Mouse (Mus musculus): ENCODE measurements around the gene Smg8.
"Not testable (repeated sequence)": the region's sequence is repeated elsewhere in the genome, so short reads cannot be mapped to it uniquely, and the experiment has no call there.

Smg8 gene

GRCm38 (mm10) chr11:87086290-87086984 is at the start of gene Smg8:
Smg8 (minus strand) TSS chr11:87086774.
- DNase-seq (ENCODE audit: low spot score), result peak; percentile 70

GRCm38 (mm10) chr11:87136233-87136632 is 49.7 kb upstream of the Smg8 start:
- DNase-seq (ENCODE audit: low spot score), result no peak

- DNase-seq (ENCODE audit: low spot score), result peak; percentile 76
Measured at GRCm38 (mm10) chr11:87126824-87127816, 40.5 kb upstream of the Smg8 start, which contains the start of gene Trim37. Trim37 (plus strand) TSS chr11:87127077.

GRCm38 (mm10) chr11:87126281-87126823 is 39.8 kb upstream of the Smg8 start:
- DNase-seq (ENCODE audit: low spot score), result no peak

GRCm38 (mm10) chr11:87125562-87125961 is 39.0 kb upstream of the Smg8 start:
- no peak for DNase-seq (ENCODE audit: low spot score)

- DNase-seq (ENCODE audit: low spot score), result no peak
Measured at GRCm38 (mm10) chr11:87121864-87122263, 35.3 kb upstream of the Smg8 start.

GRCm38 (mm10) chr11:87110172-87110909 is 23.8 kb upstream of the Smg8 start:
- DNase-seq (ENCODE audit: low spot score), result no peak

GRCm38 (mm10) chr11:87109519-87110171 is 23.1 kb upstream of the Smg8 start:
- peak; percentile 8 for DNase-seq (ENCODE audit: low spot score)

- DNase-seq (ENCODE audit: low spot score), result peak; percentile 85
Measured at GRCm38 (mm10) chr11:87108755-87109518, 22.4 kb upstream of the Smg8 start, which contains the start of gene Ska2. Ska2 (plus strand) TSS chr11:87109234.

- no peak for DNase-seq (ENCODE audit: low spot score)
Measured at GRCm38 (mm10) chr11:87108409-87108754, 21.8 kb upstream of the Smg8 start, which contains the start of gene Prr11. Prr11 (minus strand) TSS chr11:87108708.

- DNase-seq (ENCODE audit: low spot score), result no peak
Measured at GRCm38 (mm10) chr11:87087142-87087541, 568 bp upstream of the Smg8 start.

- no peak for DNase-seq (ENCODE audit: low spot score)
Measured at GRCm38 (mm10) chr11:87085461-87085860, 1.1 kb downstream of the Smg8 start.

GRCm38 (mm10) chr11:87083712-87084111 is 2.9 kb downstream of the Smg8 start:
- DNase-seq (ENCODE audit: low spot score), result no peak

- peak; percentile 73 for DNase-seq (ENCODE audit: low spot score)
Measured at GRCm38 (mm10) chr11:87073866-87074440, 12.6 kb downstream of the Smg8 start, which contains the start of gene Gdpd1. Gdpd1 (minus strand) TSS chr11:87074062.

- peak; percentile 61 for DNase-seq (ENCODE audit: low spot score)
Measured at GRCm38 (mm10) chr11:87073343-87073865, 13.2 kb downstream of the Smg8 start.

- no peak for DNase-seq (ENCODE audit: low spot score)
Measured at GRCm38 (mm10) chr11:87062087-87062486, 24.5 kb downstream of the Smg8 start.

GRCm38 (mm10) chr11:87060410-87060809 is 26.2 kb downstream of the Smg8 start:
- DNase-seq (ENCODE audit: low spot score), result no peak

GRCm38 (mm10) chr11:87056286-87056685 is 30.3 kb downstream of the Smg8 start:
- no peak for DNase-seq (ENCODE audit: low spot score)

- not testable (repeated sequence) for DNase-seq (ENCODE audit: low spot score)
Measured at GRCm38 (mm10) chr11:87048900-87049299, 37.7 kb downstream of the Smg8 start.

GRCm38 (mm10) chr11:87046968-87047367 is 39.6 kb downstream of the Smg8 start:
- no peak for DNase-seq (ENCODE audit: low spot score)

All from urinary bladder, postnatal 25 days (tissue).